Mouse (Mus musculus) activated CD4-positive, CD25-positive, alpha-beta regulatory T cell (primary cell): Measurements from ENCODE around the gene Stard10. TPM values are rescaled to one million over a fixed set of nuclear protein-coding genes. Genes with fewer than 3 reads are reported as not detected.

Source experiments
- polyA plus RNA-seq, 2 experiments: library from polyadenylated mRNA; unstranded; fragments of 100-300 nt; shearing (Covaris generic); gene quantifications; one replicate each; pipeline ENCODE4 v1.2.1; 2017

Stard10 gene
- 10 to 100 TPM; 10.2 to 19.4 TPM for polyA plus RNA-seq

DNA sequence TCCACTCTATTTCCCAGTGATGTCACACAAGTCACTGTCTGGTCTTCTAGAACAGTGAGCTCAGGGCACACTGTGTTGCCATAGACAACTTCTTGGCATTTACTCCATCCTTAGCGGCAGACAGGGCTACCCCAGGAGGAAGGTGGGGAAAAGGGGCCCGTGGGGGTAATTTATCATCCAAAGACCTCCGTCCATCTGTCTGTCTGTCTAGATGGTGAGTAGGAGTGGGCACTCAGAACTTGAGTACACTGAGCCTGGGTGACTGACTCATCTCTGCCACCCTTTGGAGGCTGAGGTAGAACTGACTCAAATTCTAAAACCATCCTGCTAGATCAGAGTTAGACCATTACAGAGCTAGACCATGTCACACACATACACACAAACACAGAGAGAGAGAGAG is at the start of gene Stard10:
TSS of gene Stard10 (plus strand) at position 73 of the 400 bp plus-strand sequence.

GRCm38 (mm10) chr7:101301881-101302456 is 14.9 kb upstream of the Stard10 start, which contains the start of gene Atg16l2:
Gene Atg16l2, minus strand, starts transcription at chr7:101302251.

DNA sequence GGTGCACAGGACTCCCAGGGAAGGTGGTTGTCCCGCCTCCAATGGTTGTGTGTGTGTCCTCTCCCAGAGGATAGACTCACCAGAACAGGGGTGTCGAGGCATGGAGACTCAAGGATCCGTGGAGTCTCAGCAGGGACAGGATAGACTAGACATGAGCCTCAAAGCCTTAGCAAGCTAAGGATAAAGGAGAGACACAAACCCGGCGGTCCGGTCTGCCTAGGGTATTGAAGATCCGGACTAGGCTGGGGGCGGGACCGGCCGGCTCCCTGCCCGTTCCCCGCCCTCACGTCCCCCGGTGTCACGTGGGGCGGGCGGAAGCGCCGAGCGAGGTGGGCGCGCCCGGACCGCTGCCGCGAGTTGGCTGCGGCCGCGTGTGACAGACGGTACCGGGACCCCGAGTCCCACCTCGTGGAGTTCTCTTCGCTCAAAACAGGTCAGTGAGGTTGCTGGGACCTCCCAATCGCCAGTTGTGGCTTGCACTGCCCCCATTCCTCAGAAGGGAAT is 30.9 kb downstream of the Stard10 start, which contains the start of gene Arap1:
TSS of gene Arap1 (plus strand) at position 301 of the 504 bp plus-strand sequence.

Other genes starting within 250 kb of the Stard10 start
- 10 to 100 TPM; 36.4 to 53.6 TPM for gene Fchsd2, start 224.2 kb upstream of the Stard10 start, polyA plus RNA-seq
- 10 to 100 TPM; 55.8 to 86.6 TPM for gene Atg16l2, start 14.8 kb upstream of the Stard10 start, polyA plus RNA-seq
- gene Arap1, start 31.0 kb downstream of the Stard10 start, polyA plus RNA-seq = 10 to 100 TPM; 39.8 to 79.4 TPM
- 10 to 100 TPM; 16.1 to 76.0 TPM for gene Gm45837, start 93.8 kb downstream of the Stard10 start, polyA plus RNA-seq
- 10 to 100 TPM in 1 of 2 experiments, 1 to 10 TPM in 1; 3.7 to 29.8 TPM for gene Pde2a, start 104.6 kb downstream of the Stard10 start, polyA plus RNA-seq